Mouse (Mus musculus): ENCODE measurements around the gene Evi5. TPM values are rescaled to one million over a fixed set of nuclear protein-coding genes. Genes with fewer than 3 reads are reported as not detected.

The Evi5 gene
- total and polyA plus RNA-seq, 3 experiments = 4.6 to 8.4 TPM; not detected in 1

- H3K9ac ChIP-seq (ENCODE audit: control insufficient read depth, low read depth, low read length, poor library complexity, severe bottlenecking) = no peak overlapping the region
- H3K27ac ChIP-seq (ENCODE audit: control insufficient read depth, low read depth, low read length) = no peak overlapping the region
- TF ChIP-seq EP300 (IDR thresholded peaks at IDR 0.05; ENCODE audit: low read depth in 1 of 2, low read length in 2 of 2) (no peak), HCFC1 (IDR thresholded peaks at IDR 0.05; ENCODE audit: low read depth, low read length) (no peak), TCF12 (IDR thresholded peaks at IDR 0.05; ENCODE audit: low read depth, low read length) (no peak), ZMIZ1 (IDR thresholded peaks at IDR 0.05; ENCODE audit: low read depth, low read length) (no peak), MAX (IDR thresholded peaks at IDR 0.05; ENCODE audit: low read length) (no peak), ETS1 (IDR thresholded peaks at IDR 0.05; ENCODE audit: low read depth, low read length) (no peak), TBP (IDR thresholded peaks at IDR 0.05; ENCODE audit: low read depth, low read length) (no peak), MYB (IDR thresholded peaks at IDR 0.05; ENCODE audit: low read depth, low read length) (no peak)
- no peak overlapping the region for H3K4me3 ChIP-seq (ENCODE audit: control insufficient read depth in 1 of 2, insufficient read depth in 1 of 2, low read depth in 2 of 2, low read length in 2 of 2)
- no peaks in the 10 kb centered on the region; a peak in 1 of 4 replicates for H3K4me1 ChIP-seq (ENCODE audit: control insufficient read depth in 1 of 2, insufficient read depth in 2 of 2, low read length in 2 of 2)
- no peak for DNase-seq (ENCODE audit: low read depth, low spot score)
- H3K9me3 ChIP-seq (replicated peaks; ENCODE audit: insufficient read depth, low read length) = no peaks in the 10 kb centered on the region
- no peaks in the 10 kb centered on the region for H3K27me3 ChIP-seq (ENCODE audit: control insufficient read depth in 1 of 2, insufficient read depth in 2 of 2, low read length in 2 of 2)
- H3K79me2 ChIP-seq (ENCODE audit: control insufficient read depth, insufficient read depth, low read length, poor library complexity) = no peaks in the 10 kb centered on the region
- H3K36me3 ChIP-seq (ENCODE audit: control insufficient read depth in 1 of 2, insufficient read depth in 2 of 2, low read length in 2 of 2) = peaks cover 0 to 2% of the 10 kb centered on the region in 2 experiments; a peak in 2 of 4 replicates
These were observed 97.4 kb downstream of the Evi5 start for GRCm38 (mm10) chr5:107777545-107777830.

GRCm38 (mm10) chr5:107776777-107777544 is 97.9 kb downstream of the Evi5 start:
- no peaks in the 10 kb centered on the region for H3K27me3 ChIP-seq (ENCODE audit: control insufficient read depth in 1 of 2, insufficient read depth in 2 of 2, low read length in 2 of 2)
- H3K9ac ChIP-seq (ENCODE audit: control insufficient read depth, low read depth, low read length, poor library complexity, severe bottlenecking) = no peak overlapping the region
- H3K4me3 ChIP-seq (ENCODE audit: control insufficient read depth in 1 of 2, insufficient read depth in 1 of 2, low read depth in 2 of 2, low read length in 2 of 2) = no peak overlapping the region
- H3K36me3 ChIP-seq (ENCODE audit: control insufficient read depth in 1 of 2, insufficient read depth in 2 of 2, low read length in 2 of 2) = peaks cover 0 to 7% of the 10 kb centered on the region in 2 experiments; a peak in 2 of 4 replicates
- H3K79me2 ChIP-seq (ENCODE audit: control insufficient read depth, insufficient read depth, low read length, poor library complexity) = no peaks in the 10 kb centered on the region
- H3K4me1 ChIP-seq (ENCODE audit: control insufficient read depth in 1 of 2, insufficient read depth in 2 of 2, low read length in 2 of 2) = peaks cover 0 to 5% of the 10 kb centered on the region in 2 experiments; a peak in 2 of 4 replicates
- H3K27ac ChIP-seq (ENCODE audit: control insufficient read depth, low read depth, low read length) = no peak overlapping the region
- TF ChIP-seq ELF1 (IDR thresholded peaks at IDR 0.05; ENCODE audit: low read depth, low read length) (no peak), EP300 (IDR thresholded peaks at IDR 0.05; ENCODE audit: low read depth in 1 of 2, low read length in 2 of 2) (no peak), RCOR1 (IDR thresholded peaks at IDR 0.05; ENCODE audit: low read depth, low read length) (no peak), NRF1 (IDR thresholded peaks at IDR 0.05; ENCODE audit: insufficient read depth, low read depth, low read length, poor library complexity, severe bottlenecking) (no peak), GATA1 (IDR thresholded peaks at IDR 0.05; ENCODE audit: low read depth, low read length) (no peak), MEF2A (IDR thresholded peaks at IDR 0.05; ENCODE audit: extremely low read depth, insufficient replicate concordance, low read depth, low read length, poor library complexity, severe bottlenecking) (no peak), MYC (IDR thresholded peaks at IDR 0.05; ENCODE audit: low read depth, low read length) (no peak), ZC3H11A (IDR thresholded peaks at IDR 0.05; ENCODE audit: low read depth, low read length) (no peak), MXI1 (IDR thresholded peaks at IDR 0.05; ENCODE audit: low read depth, low read length) (no peak), TCF12 (IDR thresholded peaks at IDR 0.05; ENCODE audit: low read depth, low read length) (no peak)
- no peaks in the 10 kb centered on the region for H3K9me3 ChIP-seq (replicated peaks; ENCODE audit: insufficient read depth, low read length)
- no peak for DNase-seq (ENCODE audit: low read depth, low spot score)

All from MEL (cell line).